Mouse (Mus musculus): ENCODE results near the gene Gm20696.

The Gm20696 gene

GRCm38 (mm10) chr6:99665457-99666317 lies 910 bp downstream of the Gm20696 start:
- in situ Hi-C loops (cut with MboI, MseI): loop anchor here (10.0 kb wide), 1 partner anchor 671 kb away; no protein-coding TSS in a partner anchor

- in situ Hi-C loops (cut with MboI, MseI): loop anchor here (10.0 kb wide), 1 partner anchor 668 kb away; no protein-coding TSS in a partner anchor
These were observed 3.4 kb downstream of the Gm20696 start for GRCm38 (mm10) chr6:99663232-99663631.

- in situ Hi-C loops (cut with MboI, MseI): loop anchor here (10.0 kb wide), 1 partner anchor 666 kb away; no protein-coding TSS in a partner anchor
These were observed 6.2 kb downstream of the Gm20696 start for GRCm38 (mm10) chr6:99660443-99660842.

GRCm38 (mm10) chr6:99658586-99658985 lies 8.0 kb downstream of the Gm20696 start:
- in situ Hi-C loops (cut with MboI, MseI): no loop called here

- in situ Hi-C loops (cut with MboI, MseI): no loop called here
These were observed 10.5 kb downstream of the Gm20696 start for GRCm38 (mm10) chr6:99656088-99656487.

DNA sequence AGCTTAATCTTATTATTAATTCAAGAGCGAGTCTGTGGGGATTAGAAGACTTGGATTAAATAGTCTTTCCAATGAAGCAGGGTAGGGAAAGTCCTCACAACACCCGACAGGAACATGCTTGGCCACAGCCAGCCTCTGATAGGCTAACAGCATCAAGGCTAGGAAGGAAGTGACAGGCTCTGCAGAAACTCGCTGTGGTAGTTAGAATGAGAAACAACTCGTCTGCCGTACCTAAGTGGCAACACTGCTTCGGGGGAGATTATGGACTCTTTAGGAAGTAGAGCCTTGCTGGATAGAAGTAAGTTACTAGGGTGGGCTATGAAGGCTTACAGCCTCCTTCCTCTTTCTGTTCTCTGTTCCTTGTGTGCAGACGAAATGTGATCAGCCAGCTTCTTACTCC lies 11.1 kb downstream of the Gm20696 start:
- in situ Hi-C loops (cut with MboI, MseI): no loop called here

- in situ Hi-C loops (cut with MboI, MseI): no loop called here
These were observed 12.3 kb downstream of the Gm20696 start for GRCm38 (mm10) chr6:99654343-99654742.

DNA sequence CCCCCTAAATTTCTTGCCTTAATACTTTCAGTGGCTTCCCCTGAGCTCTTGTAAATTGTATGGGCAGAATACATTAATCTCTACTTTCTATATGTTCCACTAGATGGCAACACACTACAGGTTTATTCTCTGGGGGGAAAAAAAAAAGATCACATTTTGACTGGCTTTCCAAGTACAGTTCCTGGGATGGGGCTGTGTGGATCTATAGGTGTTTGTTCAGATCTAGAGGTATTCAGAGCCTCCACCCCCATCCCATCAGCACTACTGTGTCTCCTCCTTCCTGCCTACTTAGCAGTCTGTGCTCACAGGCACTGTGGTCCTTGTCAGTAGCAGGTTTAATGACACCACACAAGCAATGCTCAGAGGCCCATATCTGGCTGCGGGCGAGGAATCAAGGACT lies 14.3 kb downstream of the Gm20696 start:
- in situ Hi-C loops (cut with MboI, MseI): no loop called here

- in situ Hi-C loops (cut with MboI, MseI): no loop called here
These were observed 17.3 kb downstream of the Gm20696 start for GRCm38 (mm10) chr6:99649307-99649706.

DNA sequence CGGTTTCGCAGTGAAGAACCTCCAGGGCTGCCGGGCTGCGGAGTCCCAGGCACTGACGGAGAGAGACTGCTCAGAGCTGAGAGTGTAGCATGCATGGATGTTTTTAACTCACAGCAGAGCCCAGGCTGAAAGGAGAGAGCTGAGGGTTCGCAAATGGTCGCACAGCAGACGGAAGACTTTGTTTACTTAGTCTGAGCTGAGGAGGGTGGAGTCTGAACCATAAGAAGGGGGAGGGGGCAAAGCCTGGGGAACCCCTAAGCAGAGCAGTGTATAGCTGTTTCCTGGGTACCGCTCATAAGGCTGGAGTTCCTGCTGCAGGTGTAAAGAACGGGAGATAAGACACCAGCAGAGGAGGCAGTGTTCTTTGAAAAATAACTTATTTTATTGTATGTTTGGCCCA lies 20.3 kb downstream of the Gm20696 start:
- in situ Hi-C loops (cut with MboI, MseI): no loop called here

- in situ Hi-C loops (cut with MboI, MseI): no loop called here
These were observed 21.7 kb downstream of the Gm20696 start for GRCm38 (mm10) chr6:99644876-99645275.

GRCm38 (mm10) chr6:99644386-99644785 lies 22.2 kb downstream of the Gm20696 start:
- in situ Hi-C loops (cut with MboI, MseI): no loop called here

GRCm38 (mm10) chr6:99643439-99644199 lies 23.0 kb downstream of the Gm20696 start:
- in situ Hi-C loops (cut with MboI, MseI): no loop called here

DNA sequence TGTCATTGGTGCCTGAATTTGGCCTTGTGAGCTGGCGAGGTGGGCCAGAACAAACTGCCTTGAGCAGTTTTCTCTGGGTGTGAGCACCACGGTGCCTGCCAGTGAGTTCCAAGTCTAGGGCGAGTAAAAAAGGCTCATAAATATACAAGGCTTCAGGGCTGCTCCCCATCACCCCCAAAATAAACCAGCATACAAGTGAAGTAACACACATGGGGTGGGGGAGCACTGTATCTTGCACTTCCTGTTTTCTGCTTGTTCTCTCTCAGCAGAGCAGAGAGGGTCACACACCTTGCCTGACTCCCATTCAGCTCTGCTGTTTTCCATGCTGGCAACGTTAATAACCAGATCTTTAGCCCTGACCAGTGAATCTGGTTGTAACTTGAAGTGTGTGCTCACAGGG lies 29.1 kb downstream of the Gm20696 start:
- in situ Hi-C loops (cut with MboI, MseI): no loop called here

- in situ Hi-C loops (cut with MboI, MseI): no loop called here
These were observed 29.8 kb downstream of the Gm20696 start for GRCm38 (mm10) chr6:99636801-99637200.

- in situ Hi-C loops (cut with MboI, MseI): no loop called here
These were observed 30.5 kb downstream of the Gm20696 start for GRCm38 (mm10) chr6:99636121-99636520.

DNA sequence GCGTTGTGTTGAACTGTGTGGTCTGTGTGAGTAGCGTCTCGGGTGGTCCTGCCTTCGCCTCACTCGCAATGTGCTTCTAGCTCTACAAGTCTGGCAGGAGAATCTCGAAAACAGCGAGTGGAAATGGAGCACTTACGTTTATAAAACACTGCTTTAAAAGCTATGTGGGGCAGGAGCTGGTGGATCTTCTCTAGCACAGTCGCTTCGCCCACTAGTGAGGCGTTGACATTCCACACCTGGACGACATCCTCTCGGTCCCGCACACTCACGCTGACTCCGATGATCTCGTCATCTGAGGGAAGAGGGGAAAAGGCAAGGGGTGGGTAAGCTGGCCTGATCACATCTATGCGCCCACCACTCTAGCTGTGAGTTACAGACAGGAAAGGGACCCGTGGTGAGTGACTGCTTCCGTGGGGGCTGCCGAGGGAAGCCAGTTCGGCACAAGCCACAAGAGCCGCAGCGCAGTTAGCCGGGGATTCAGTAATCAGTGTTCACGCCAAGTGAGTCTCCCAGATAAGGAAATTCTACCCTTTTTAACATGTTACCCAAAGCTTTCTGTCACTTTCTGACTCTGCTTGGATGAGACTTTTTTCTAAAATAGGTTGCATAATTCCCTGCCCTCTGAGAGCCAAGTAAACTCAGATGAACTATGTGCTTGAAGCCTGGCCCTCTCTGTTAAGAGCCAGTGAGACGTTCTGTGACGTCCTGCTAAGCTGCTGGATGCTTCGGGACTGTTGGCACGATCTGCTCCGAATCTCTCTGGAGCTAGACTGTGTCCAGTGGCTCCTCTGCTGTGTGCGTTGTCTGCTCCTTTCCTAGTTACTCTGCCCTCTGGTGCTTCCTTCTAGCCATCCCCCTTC lies 34.2 kb downstream of the Gm20696 start:
- in situ Hi-C loops (cut with MboI, MseI): no loop called here

DNA sequence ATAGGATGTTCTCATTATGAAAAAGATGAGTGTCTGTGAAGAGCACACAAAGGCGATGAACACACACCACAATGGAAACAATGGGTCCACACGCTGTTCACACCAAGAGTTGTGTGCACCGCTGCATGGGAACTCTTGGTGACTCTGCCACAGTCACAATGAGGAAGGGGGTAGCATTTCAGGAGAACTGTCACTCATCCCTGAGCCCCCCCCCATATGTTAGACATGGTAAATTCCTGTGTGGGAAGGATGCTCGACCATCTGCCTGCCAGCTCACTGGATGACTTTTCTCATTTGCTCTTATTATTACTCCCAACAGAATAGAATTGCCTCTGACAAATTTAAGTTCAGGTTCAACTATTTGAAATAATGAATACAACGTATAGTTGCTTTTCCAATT lies 35.0 kb downstream of the Gm20696 start:
- in situ Hi-C loops (cut with MboI, MseI): no loop called here

GRCm38 (mm10) chr6:99629726-99630458 lies 36.7 kb downstream of the Gm20696 start:
- in situ Hi-C loops (cut with MboI, MseI): no loop called here

- in situ Hi-C loops (cut with MboI, MseI): no loop called here
These were observed 40.2 kb downstream of the Gm20696 start for GRCm38 (mm10) chr6:99626347-99626746.

DNA sequence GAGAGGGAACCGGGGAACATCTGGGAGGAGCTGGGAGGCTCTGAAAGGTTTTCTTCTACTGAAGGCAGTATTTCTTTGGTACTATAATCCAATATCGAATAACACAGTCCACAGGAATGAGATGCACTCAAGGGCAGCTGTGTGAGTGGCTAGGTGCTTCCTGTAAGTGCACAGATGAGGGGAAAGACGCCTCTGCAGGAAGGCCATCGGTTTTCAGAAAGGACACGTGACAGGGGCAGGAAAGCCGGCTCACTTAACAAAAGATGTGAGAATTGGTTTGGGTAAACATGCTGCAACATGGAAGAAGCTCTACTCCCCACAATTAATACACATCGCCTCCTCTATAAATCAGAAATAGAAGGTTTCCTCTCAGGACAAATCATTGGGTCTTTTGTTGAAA lies 40.8 kb downstream of the Gm20696 start:
- in situ Hi-C loops (cut with MboI, MseI): no loop called here
